Mouse (Mus musculus): ENCODE data around the gene B4galt4. TPM values are rescaled to one million over a fixed set of nuclear protein-coding genes. Genes with fewer than 3 reads are reported as not detected.

Gene B4galt4
- total and polyA plus RNA-seq, 3 experiments = not detected

DNA sequence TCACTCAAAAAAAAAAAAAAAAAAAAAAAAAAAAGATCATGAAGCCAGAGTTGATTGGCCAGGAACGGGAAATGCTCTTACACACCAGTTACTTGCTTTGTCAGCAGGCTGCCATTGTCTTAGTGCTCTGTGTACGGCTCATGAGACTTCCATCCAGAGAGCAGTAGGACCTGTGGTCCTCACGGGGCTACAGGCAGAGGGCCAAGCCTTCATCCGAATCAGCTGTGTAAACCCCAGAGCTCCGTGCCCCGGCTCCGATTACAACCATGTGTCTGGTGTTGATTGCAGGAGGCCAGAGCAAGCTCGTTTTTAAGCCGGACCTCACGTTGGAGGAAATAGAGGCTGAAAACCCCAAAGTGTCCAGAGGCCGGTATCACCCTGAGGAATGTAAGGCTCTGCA lies 11.6 kb downstream of the B4galt4 start:
- in situ Hi-C loops (cut with MboI; ENCODE audit: low pct_ligation_motif_present, low pct_unique_long_range_greater_than_20kb, low sequenced_read_pairs) = no loop called here
- Histone ChIP-seq H3K36me3 (replicated peaks in 1 of 2; ENCODE audit: control insufficient read depth in 1 of 2, insufficient read depth in 1 of 2, low read length in 1 of 2) (no peaks in the 10 kb centered on the region), H3K9ac (ENCODE audit: insufficient read depth, low read depth) (no peak overlapping the region), H3K9me3 (replicated peaks; ENCODE audit: low read length) (no peaks in the 10 kb centered on the region), H3K27me3 (replicated peaks) (no peaks in the 10 kb centered on the region), H3K4me3 (replicated peaks in 1 of 3; ENCODE audit: low read depth in 2 of 3, low read length in 2 of 3, poor library complexity in 1 of 3) (no peak overlapping the region), H3K4me2 (ENCODE audit: insufficient read depth, low read depth, poor library complexity, severe bottlenecking) (no peak overlapping the region), H3K4me1 (ENCODE audit: control insufficient read depth in 1 of 2, insufficient read depth in 2 of 2) (peaks cover 0 to 3% of the 10 kb centered on the region in 2 experiments; a peak in 2 of 4 replicates), H3K79me2 (replicated peaks; ENCODE audit: control insufficient read depth, extremely low read depth, insufficient read depth, poor library complexity, severe bottlenecking) (no peaks in the 10 kb centered on the region), H3K27ac (ENCODE audit: insufficient read depth, low read depth) (no peak overlapping the region)
- dilution Hi-C loops (cut with MboI; ENCODE audit: extremely low pct_ligation_motif_present, extremely low pct_unique_long_range_greater_than_20kb, low sequenced_read_pairs) = no loop called here
- TF ChIP-seq UBTF (IDR thresholded peaks at IDR 0.05; ENCODE audit: low read depth, low read length) = no peak
- no peak for TF ChIP-seq PAX5 (IDR thresholded peaks at IDR 0.05; ENCODE audit: low read length)
- TF ChIP-seq BHLHE40 (IDR thresholded peaks at IDR 0.05; ENCODE audit: low read depth, low read length) = no peak
- no peak for TF ChIP-seq CHD1 (IDR thresholded peaks at IDR 0.05; ENCODE audit: low read depth, low read length)
- no peak for TF ChIP-seq E2F4 (IDR thresholded peaks at IDR 0.05; ENCODE audit: insufficient replicate concordance, low read depth, low read length)
- no peak for TF ChIP-seq NELFE (IDR thresholded peaks at IDR 0.05; ENCODE audit: low read depth, low read length)
- no peak for TF ChIP-seq CHD2 (IDR thresholded peaks at IDR 0.05; ENCODE audit: low read length)
- no peak for TF ChIP-seq MAX (IDR thresholded peaks at IDR 0.05; ENCODE audit: low read length)
- no peak for TF ChIP-seq CTCF (conservative IDR thresholded peaks at IDR 0.05 in 1 of 2, IDR thresholded peaks at IDR 0.05 in 1 of 2; ENCODE audit: low read depth in 2 of 2, low read length in 2 of 2)
- no peak for TF ChIP-seq ZC3H11A (IDR thresholded peaks at IDR 0.05; ENCODE audit: low read depth, low read length)
- TF ChIP-seq MEF2A (IDR thresholded peaks at IDR 0.05; ENCODE audit: borderline replicate concordance, low read depth, low read length) = no peak
- no peak for TF ChIP-seq RAD21 (IDR thresholded peaks at IDR 0.05; ENCODE audit: low read depth, low read length)
- TF ChIP-seq ZNF384 (IDR thresholded peaks at IDR 0.05; ENCODE audit: low read depth, low read length) = no peak; the same call in 1 of the 2 replicates
- TF ChIP-seq MAFK (IDR thresholded peaks at IDR 0.05; ENCODE audit: insufficient replicate concordance, low read length) = no peak
- TF ChIP-seq POLR2A (IDR thresholded peaks at IDR 0.05; ENCODE audit: low read depth, low read length) = no peak
- TF ChIP-seq ZKSCAN1 (IDR thresholded peaks at IDR 0.05; ENCODE audit: borderline replicate concordance, low read depth, low read length) = no peak
- no peak for TF ChIP-seq JUN (IDR thresholded peaks at IDR 0.05; ENCODE audit: insufficient read depth, low read depth, low read length)
- TF ChIP-seq USF1 (IDR thresholded peaks at IDR 0.05; ENCODE audit: low read depth, low read length) = no peak
- TF ChIP-seq SIN3A (IDR thresholded peaks at IDR 0.05; ENCODE audit: low read length) = no peak
- no peak for DNase-seq (ENCODE audit: extremely low read depth)

DNA sequence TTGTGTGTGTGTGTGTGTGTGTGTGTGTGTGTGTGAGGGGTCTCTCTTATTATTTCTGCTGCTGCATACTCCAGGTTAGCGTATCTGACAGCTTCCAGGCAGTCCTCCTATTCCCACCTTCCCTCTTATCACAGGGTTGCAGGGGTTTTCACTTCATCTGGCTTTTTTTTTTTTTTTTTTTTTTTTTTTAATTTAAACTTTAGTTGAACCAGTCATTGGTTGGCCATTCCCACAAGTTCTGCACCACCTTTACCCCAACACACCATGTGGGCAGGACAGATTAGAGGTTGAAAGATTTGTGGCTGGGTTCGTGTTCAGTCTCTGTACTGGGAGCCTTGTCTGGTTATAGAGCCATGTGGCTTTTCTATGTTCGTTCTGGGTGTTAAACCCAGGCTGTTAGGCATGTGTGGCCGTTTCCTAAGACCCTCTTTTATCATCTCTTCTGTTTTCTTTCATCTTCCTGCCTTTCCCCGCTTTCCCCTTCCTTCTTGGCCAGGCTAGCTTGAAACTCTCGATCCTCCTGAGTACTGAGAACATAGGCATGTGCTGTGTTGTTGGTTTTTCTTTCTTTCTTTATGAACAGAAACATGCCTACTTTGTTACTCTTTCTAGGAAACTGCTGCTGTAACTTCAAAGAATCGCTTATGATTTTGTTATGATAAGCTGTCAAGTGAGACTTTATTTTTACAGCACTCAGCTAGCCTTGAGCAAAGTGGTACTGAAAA lies 13.6 kb downstream of the B4galt4 start:
- no peak overlapping the region for H3K27ac ChIP-seq (ENCODE audit: insufficient read depth, low read depth)
- H3K9me3 ChIP-seq (replicated peaks; ENCODE audit: low read length) = no peaks in the 10 kb centered on the region
- H3K9ac ChIP-seq (ENCODE audit: insufficient read depth, low read depth) = no peak overlapping the region
- in situ Hi-C loops (cut with MboI; ENCODE audit: low pct_ligation_motif_present, low pct_unique_long_range_greater_than_20kb, low sequenced_read_pairs) (no loop called here), dilution Hi-C loops (cut with MboI; ENCODE audit: extremely low pct_ligation_motif_present, extremely low pct_unique_long_range_greater_than_20kb, low sequenced_read_pairs) (no loop called here)
- no peak overlapping the region for H3K4me2 ChIP-seq (ENCODE audit: insufficient read depth, low read depth, poor library complexity, severe bottlenecking)
- H3K4me1 ChIP-seq (ENCODE audit: control insufficient read depth in 1 of 2, insufficient read depth in 2 of 2) = peaks cover 3 to 10% of the 10 kb centered on the region in 2 experiments; a peak in 3 of 4 replicates
- DNase-seq (ENCODE audit: extremely low read depth) = no peak
- H3K4me3 ChIP-seq (replicated peaks in 1 of 3; ENCODE audit: low read depth in 2 of 3, low read length in 2 of 3, poor library complexity in 1 of 3) = no peak overlapping the region
- no peaks in the 10 kb centered on the region for H3K79me2 ChIP-seq (replicated peaks; ENCODE audit: control insufficient read depth, extremely low read depth, insufficient read depth, poor library complexity, severe bottlenecking)
- H3K36me3 ChIP-seq (replicated peaks in 1 of 2; ENCODE audit: control insufficient read depth in 1 of 2, insufficient read depth in 1 of 2, low read length in 1 of 2) = no peaks in the 10 kb centered on the region
- TF ChIP-seq RCOR1 (conservative IDR thresholded peaks at IDR 0.05; ENCODE audit: low read depth, low read length) = no peak
- no peak for TF ChIP-seq POLR2AphosphoS2 (IDR thresholded peaks at IDR 0.05; ENCODE audit: low read depth, low read length)
- no peak for TF ChIP-seq SIN3A (IDR thresholded peaks at IDR 0.05; ENCODE audit: low read length)
- TF ChIP-seq ELF1 (IDR thresholded peaks at IDR 0.05; ENCODE audit: low read depth, low read length) = no peak
- TF ChIP-seq JUN (IDR thresholded peaks at IDR 0.05; ENCODE audit: insufficient read depth, low read depth, low read length) = no peak
- TF ChIP-seq MEF2A (IDR thresholded peaks at IDR 0.05; ENCODE audit: borderline replicate concordance, low read depth, low read length) = no peak
- no peak for TF ChIP-seq MAZ (IDR thresholded peaks at IDR 0.05; ENCODE audit: low read depth, low read length)
- TF ChIP-seq USF1 (IDR thresholded peaks at IDR 0.05; ENCODE audit: low read depth, low read length) = no peak
- no peak for TF ChIP-seq E2F4 (IDR thresholded peaks at IDR 0.05; ENCODE audit: insufficient replicate concordance, low read depth, low read length)
- no peak for TF ChIP-seq IRF4 (IDR thresholded peaks at IDR 0.05; ENCODE audit: low read depth, low read length)
- TF ChIP-seq JUND (conservative IDR thresholded peaks at IDR 0.05; ENCODE audit: low read depth, low read length) = no peak
- no peak for TF ChIP-seq CHD2 (IDR thresholded peaks at IDR 0.05; ENCODE audit: low read length)
- TF ChIP-seq NELFE (IDR thresholded peaks at IDR 0.05; ENCODE audit: low read depth, low read length) = no peak
- no peak for TF ChIP-seq ZMIZ1 (IDR thresholded peaks at IDR 0.05; ENCODE audit: low read depth, low read length)
- TF ChIP-seq TBP (conservative IDR thresholded peaks at IDR 0.05; ENCODE audit: low read depth, low read length) = no peak
- no peak for TF ChIP-seq GABPA (IDR thresholded peaks at IDR 0.05; ENCODE audit: insufficient replicate concordance, low read depth, low read length)
- no peak for TF ChIP-seq USF2 (conservative IDR thresholded peaks at IDR 0.05; ENCODE audit: low read depth, low read length)
- no peak for TF ChIP-seq UBTF (IDR thresholded peaks at IDR 0.05; ENCODE audit: low read depth, low read length)
- H3K27me3 ChIP-seq (replicated peaks) = no peaks in the 10 kb centered on the region

Data from CH12.LX (cell line).